Comparison of ENCODE assay signal across 7 mouse cellular contexts in the genomic region with DNA sequence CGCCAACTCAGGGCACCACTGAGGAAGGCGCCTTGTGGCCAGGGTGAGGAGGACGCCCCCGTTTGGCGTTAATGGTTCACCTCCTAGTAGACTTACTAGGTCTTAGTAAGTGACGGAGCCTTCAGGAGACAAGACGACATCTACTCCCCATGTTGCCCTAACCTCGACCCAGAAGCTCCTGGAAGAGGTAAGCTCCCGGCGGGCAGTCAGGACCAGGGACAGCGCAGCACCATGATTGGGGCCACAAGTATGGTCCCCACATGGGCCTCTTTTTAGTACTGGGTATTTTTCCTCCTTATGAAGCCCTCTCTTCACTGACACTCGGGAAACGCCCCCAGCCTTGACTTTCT. TPM values are rescaled to one million over a fixed set of nuclear protein-coding genes. Genes with fewer than 3 reads are reported as not detected.
DNase-seq lines count a peak whose midpoint lies in the region; ATAC-seq and TF ChIP-seq lines count a peak whose summit lies in the region.

No protein-coding gene starts in this region.

- peak overlapping the region; percentile 53 for H3K4me3 ChIP-seq in ES-Bruce4 (ENCODE audit: low read depth, low read length)
- H3K4me3 ChIP-seq in forebrain, embryonic 14.5 days (ENCODE audit: low read depth, low read length): peak overlapping the region; percentile 74
- H3K4me3 ChIP-seq in midbrain, embryonic 14.5 days (replicated peaks; ENCODE audit: low read depth, low read length): peak overlapping the region; percentile 73

- H3K27ac ChIP-seq in ES-Bruce4 (ENCODE audit: insufficient read depth, low read length): no peak overlapping the region
- peak overlapping the region; percentile 90 for H3K27ac ChIP-seq in forebrain, embryonic 14.5 days (ENCODE audit: low read depth, low read length)
- peak overlapping the region; percentile 90 for H3K27ac ChIP-seq in midbrain, embryonic 14.5 days (replicated peaks; ENCODE audit: low read depth, low read length)

- no peaks in the 10 kb centered on the region for H3K9me3 ChIP-seq in ES-Bruce4 (replicated peaks; ENCODE audit: control insufficient read depth, insufficient read depth, low read length, poor library complexity, severe bottlenecking)
- no peaks in the 10 kb centered on the region for H3K9me3 ChIP-seq in forebrain, embryonic 14.5 days (replicated peaks; ENCODE audit: control insufficient read depth, low read length)
- H3K9me3 ChIP-seq in midbrain, embryonic 14.5 days (ENCODE audit: control insufficient read depth, low read length): no peaks in the 10 kb centered on the region

- 0 out of 2 replicates have a peak, but pooled peaks cover 2% of the 10 kb centered on the region for H3K36me3 ChIP-seq in ES-Bruce4 (ENCODE audit: control insufficient read depth, insufficient read depth, low read length, poor library complexity, severe bottlenecking)
- H3K36me3 ChIP-seq in forebrain, embryonic 14.5 days (ENCODE audit: control insufficient read depth, insufficient read depth, low read length): peaks cover 28% of the 10 kb centered on the region
- H3K36me3 ChIP-seq in midbrain, embryonic 14.5 days (ENCODE audit: control insufficient read depth, insufficient read depth, low read length): peaks cover 25% of the 10 kb centered on the region

- 6% methylated on average over 13 of the region's 13 CpGs for WGBS in forebrain, embryonic 14.5 days
- 5% methylated on average over 13 of the region's 13 CpGs for WGBS in midbrain, embryonic 14.5 days

- H3K4me1 ChIP-seq in ES-Bruce4 (ENCODE audit: control insufficient read depth, insufficient read depth, low read length): peaks cover 2% of the 10 kb centered on the region
- peaks cover 27% of the 10 kb centered on the region for H3K4me1 ChIP-seq in forebrain, embryonic 14.5 days (ENCODE audit: control insufficient read depth, insufficient read depth, low read length)
- H3K4me1 ChIP-seq in midbrain, embryonic 14.5 days (ENCODE audit: control insufficient read depth, insufficient read depth, low read length): peaks cover 39% of the 10 kb centered on the region

- no peak for TF ChIP-seq EP300 in ES-Bruce4 (IDR thresholded peaks at IDR 0.05; ENCODE audit: insufficient read depth, low read depth, low read length)

- ATAC-seq in forebrain, embryonic 14.5 days: 0 out of 2 replicates have a peak, but pooled peaks have one; percentile 4
- ATAC-seq in midbrain, embryonic 14.5 days (ENCODE audit: low FRiP score, low TSS enrichment): no peak

- peak overlapping the region; percentile 82 for H3K4me2 ChIP-seq in forebrain, embryonic 14.5 days (ENCODE audit: low read length)
- peak overlapping the region; percentile 79 for H3K4me2 ChIP-seq in midbrain, embryonic 14.5 days (ENCODE audit: low read length)

- H3K9ac ChIP-seq in ES-Bruce4 (ENCODE audit: low read depth, poor library complexity, severe bottlenecking): peak overlapping the region; percentile 76
- H3K9ac ChIP-seq in forebrain, embryonic 14.5 days (ENCODE audit: low read length): peak overlapping the region; percentile 90
- peak overlapping the region; percentile 90 for H3K9ac ChIP-seq in midbrain, embryonic 14.5 days (replicated peaks; ENCODE audit: low read length)

- DNase-seq in 416B (ENCODE audit: low read depth): peak; percentile 36
- peak; percentile 41 for DNase-seq in forebrain, embryonic 14.5 days (ENCODE audit: low spot score)
- DNase-seq in kidney, postnatal 10 days: peak; percentile 75
- peak; percentile 61 for DNase-seq in midbrain, embryonic 14.5 days
- no peak for DNase-seq in frontal cortex, adult 2 months (ENCODE audit: extremely low spot score in 1 of 2, low spot score in 1 of 2)
- DNase-seq in layer of hippocampus, postnatal 14 days (ENCODE audit: low spot score in 2 of 2): no peak

- TF ChIP-seq POLR2A in ES-Bruce4 (IDR thresholded peaks at IDR 0.05; ENCODE audit: insufficient read depth, low read length): no peak

- no peak for TF ChIP-seq CTCF in ES-Bruce4 (IDR thresholded peaks at IDR 0.05; ENCODE audit: low read depth, low read length)

- H3K27me3 ChIP-seq in ES-Bruce4 (ENCODE audit: control insufficient read depth, insufficient read depth, low read length, poor library complexity, severe bottlenecking): no peaks in the 10 kb centered on the region
- no peaks in the 10 kb centered on the region for H3K27me3 ChIP-seq in forebrain, embryonic 14.5 days (replicated peaks; ENCODE audit: control insufficient read depth, insufficient read depth, low read length)
- H3K27me3 ChIP-seq in midbrain, embryonic 14.5 days (ENCODE audit: control insufficient read depth, insufficient read depth, low read length): no peaks in the 10 kb centered on the region

RNA-seq across cellular contexts. Expression of a gene that starts 0.6 kb away (rescaled TPM):
- 9.1 and 9.3 TPM in 2 replicates for polyA plus RNA-seq in ES-Bruce4 (2011; ENCODE audit: insufficient read depth, insufficient read length, low read depth, missing spikeins)
- 28.1 and 30.1 TPM in 2 replicates for polyA plus RNA-seq in forebrain, embryonic 14.5 days (2014; fragmentation: Nextera tagmentation; extraction: Ambion mirVana)
- polyA plus RNA-seq in midbrain, embryonic 14.5 days (2014; fragmentation: Nextera tagmentation; extraction: Ambion mirVana): 23.7 and 27.9 TPM in 2 replicates
- polyA plus RNA-seq in frontal cortex, adult 2 months (2012; rRNA removed): 53.3 and 61.1 TPM in 2 replicates
- total RNA-seq in layer of hippocampus, postnatal 14 days (2021): 10 to 100 TPM; 23.2 to 24.9 TPM

RNA-seq across cellular contexts. Expression of a gene that starts 9.5 kb away (rescaled TPM):
- polyA plus RNA-seq in ES-Bruce4 (2011; ENCODE audit: insufficient read depth, insufficient read length, low read depth, missing spikeins): 33.2 and 38.2 TPM in 2 replicates
- polyA plus RNA-seq in forebrain, embryonic 14.5 days (2014; fragmentation: Nextera tagmentation; extraction: Ambion mirVana): 4.8 and 5.1 TPM in 2 replicates
- polyA plus RNA-seq in midbrain, embryonic 14.5 days (2014; fragmentation: Nextera tagmentation; extraction: Ambion mirVana): 4.1 and 4.6 TPM in 2 replicates
- 20.2 and 22.9 TPM in 2 replicates for polyA plus RNA-seq in frontal cortex, adult 2 months (2012; rRNA removed)
- total RNA-seq in layer of hippocampus, postnatal 14 days (2021): 1 to 10 TPM; 3.5 to 5.4 TPM

RNA-seq across cellular contexts. Expression of a gene that starts 21.5 kb away (rescaled TPM):
- polyA plus RNA-seq in ES-Bruce4 (2011; ENCODE audit: insufficient read depth, insufficient read length, low read depth, missing spikeins): 4.6 and 4.8 TPM in 2 replicates
- 18.4 and 25.4 TPM in 2 replicates for polyA plus RNA-seq in forebrain, embryonic 14.5 days (2014; fragmentation: Nextera tagmentation; extraction: Ambion mirVana)
- polyA plus RNA-seq in midbrain, embryonic 14.5 days (2014; fragmentation: Nextera tagmentation; extraction: Ambion mirVana): 18.2 and 20.3 TPM in 2 replicates
- polyA plus RNA-seq in frontal cortex, adult 2 months (2012; rRNA removed): 24.9 and 28.9 TPM in 2 replicates
- total RNA-seq in layer of hippocampus, postnatal 14 days (2021): 10 to 100 TPM; 14.6 to 14.9 TPM

RNA-seq across cellular contexts. Expression of a gene that starts 27.1 kb away (rescaled TPM):
- polyA plus RNA-seq in ES-Bruce4 (2011; ENCODE audit: insufficient read depth, insufficient read length, low read depth, missing spikeins): 21.1 and 26.9 TPM in 2 replicates
- 15.9 and 17.0 TPM in 2 replicates for polyA plus RNA-seq in forebrain, embryonic 14.5 days (2014; fragmentation: Nextera tagmentation; extraction: Ambion mirVana)
- 18.0 and 18.2 TPM in 2 replicates for polyA plus RNA-seq in midbrain, embryonic 14.5 days (2014; fragmentation: Nextera tagmentation; extraction: Ambion mirVana)
- polyA plus RNA-seq in frontal cortex, adult 2 months (2012; rRNA removed): 37.4 and 39.8 TPM in 2 replicates
- total RNA-seq in layer of hippocampus, postnatal 14 days (2021): 10 to 100 TPM; 28.1 to 28.9 TPM

RNA-seq across cellular contexts. Expression of a gene that starts 30.6 kb away (rescaled TPM):
- 86.1 and 96.7 TPM in 2 replicates for polyA plus RNA-seq in ES-Bruce4 (2011; ENCODE audit: insufficient read depth, insufficient read length, low read depth, missing spikeins)
- polyA plus RNA-seq in forebrain, embryonic 14.5 days (2014; fragmentation: Nextera tagmentation; extraction: Ambion mirVana): 101 TPM in 2 replicates
- 86.4 and 107 TPM in 2 replicates for polyA plus RNA-seq in midbrain, embryonic 14.5 days (2014; fragmentation: Nextera tagmentation; extraction: Ambion mirVana)
- 65.8 and 72.5 TPM in 2 replicates for polyA plus RNA-seq in frontal cortex, adult 2 months (2012; rRNA removed)
- 10 to 100 TPM; 60.1 to 74.0 TPM for total RNA-seq in layer of hippocampus, postnatal 14 days (2021)

Comparison
In these comparisons a context has a peak if more than half of its experiments do, and no peak if none do; other contexts are left out.
1. DNase-seq: peak in 416B (single experiment), forebrain, embryonic 14.5 days (single experiment), kidney, postnatal 10 days (single experiment) and midbrain, embryonic 14.5 days (single experiment); none in frontal cortex, adult 2 months (0 of 2) and layer of hippocampus, postnatal 14 days (0 of 2).
2. Peak in every context shown above with its lines, with median percentiles within 50 percentile points of each other: H3K4me3 ChIP-seq and H3K9ac ChIP-seq.